Mouse (Mus musculus): Measurements from ENCODE around the gene Igf2bp3. TPM values are rescaled to one million over a fixed set of nuclear protein-coding genes. Genes with fewer than 3 reads are reported as not detected.
A peak's percentile ranks its signal among the peaks of the same experiment; 100 is the strongest.

Igf2bp3 gene
- polyA plus RNA-seq, 1 experiment, result 31.1 TPM

DNA sequence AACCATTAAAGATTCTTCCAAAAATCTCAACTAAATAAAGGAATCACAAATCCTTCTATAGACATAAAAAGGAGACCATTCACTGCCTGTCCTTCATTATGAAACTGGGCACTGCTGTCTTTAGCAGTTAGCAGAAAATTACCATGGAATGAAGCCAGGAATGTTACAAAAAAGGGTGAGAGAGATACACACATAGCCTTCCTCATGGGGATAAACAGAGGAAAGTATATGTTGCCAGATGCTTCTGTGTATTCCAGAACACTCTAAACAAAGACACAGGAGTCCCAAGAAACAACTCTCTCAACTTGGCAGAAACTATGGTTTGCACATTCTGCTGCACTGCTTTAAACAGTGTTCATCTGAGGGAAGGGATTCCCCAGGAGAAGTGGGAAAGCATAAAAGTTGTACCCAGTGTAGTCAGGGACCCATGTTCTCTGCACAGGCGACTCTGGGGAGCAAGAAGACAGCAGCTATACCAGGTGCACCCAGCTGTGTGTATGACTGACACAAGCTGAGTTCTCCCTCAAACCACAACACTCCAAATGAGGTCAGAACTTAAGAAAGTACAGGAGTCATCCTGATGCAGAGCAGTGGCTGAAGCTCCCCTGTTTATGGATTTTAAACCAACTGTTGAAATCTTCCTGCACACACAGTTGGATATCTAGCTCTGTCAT lies 95.2 kb downstream of the Igf2bp3 start:
- TF ChIP-seq CTCF (IDR thresholded peaks at IDR 0.05; ENCODE audit: borderline replicate concordance, insufficient read depth, low read length) (no peak), POLR2A (IDR thresholded peaks at IDR 0.05; ENCODE audit: low read depth, low read length) (no peak)
- H3K27ac ChIP-seq (ENCODE audit: insufficient read depth, low read length), result no peak overlapping the region
- no peaks in the 10 kb centered on the region for H3K4me1 ChIP-seq (ENCODE audit: control insufficient read depth, insufficient read depth, low read length)
- no peak overlapping the region for H3K4me3 ChIP-seq (ENCODE audit: insufficient read depth, low read length)

DNA sequence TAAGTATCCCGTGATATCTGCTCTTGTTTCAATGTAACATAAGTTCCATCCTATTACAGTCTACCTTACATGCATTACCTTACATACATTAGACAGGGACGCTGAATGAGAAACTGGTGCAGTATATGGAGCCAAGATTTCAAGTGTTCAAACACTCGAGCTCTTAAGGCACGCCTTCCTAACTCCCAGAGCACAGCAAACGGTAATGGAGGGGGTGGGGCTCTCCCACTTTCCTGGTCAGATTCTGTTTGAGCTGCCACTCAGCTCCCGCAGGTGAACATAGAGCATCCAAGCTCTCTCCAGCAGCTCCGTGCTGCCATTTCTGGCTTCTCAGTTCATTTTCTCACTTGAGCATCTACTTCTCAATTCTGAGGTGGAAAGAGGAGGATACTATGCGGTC lies 96.3 kb downstream of the Igf2bp3 start:
- TF ChIP-seq POLR2A (IDR thresholded peaks at IDR 0.05; ENCODE audit: low read depth, low read length), result no peak
- TF ChIP-seq CTCF (IDR thresholded peaks at IDR 0.05; ENCODE audit: borderline replicate concordance, insufficient read depth, low read length), result no peak
- Histone ChIP-seq H3K4me1 (ENCODE audit: control insufficient read depth, insufficient read depth, low read length) (peaks cover 3% of the 10 kb centered on the region; the same call in 1 of the 2 replicates), H3K4me3 (ENCODE audit: insufficient read depth, low read length) (no peak overlapping the region), H3K27ac (ENCODE audit: insufficient read depth, low read length) (no peak overlapping the region)

DNA sequence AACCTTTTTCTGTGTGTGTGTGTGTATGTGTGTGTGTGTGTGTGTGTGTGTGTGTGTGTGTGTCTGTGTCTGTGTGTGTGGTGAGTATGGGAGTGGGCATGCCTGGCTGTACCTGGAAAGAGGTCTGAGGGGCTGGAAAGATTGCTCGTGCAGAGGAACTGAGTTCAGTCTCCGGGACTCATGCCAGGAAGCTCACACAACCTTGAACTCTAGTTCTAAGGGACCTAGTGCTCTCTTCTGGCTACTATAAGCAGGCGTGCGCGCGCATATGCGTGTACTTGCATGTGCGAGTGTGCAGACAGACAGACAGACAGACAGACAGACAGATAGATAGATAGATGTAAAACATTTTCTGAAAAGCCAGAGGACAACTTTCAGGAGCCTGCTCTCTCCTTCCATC lies 98.5 kb downstream of the Igf2bp3 start:
- TF ChIP-seq CTCF (IDR thresholded peaks at IDR 0.05; ENCODE audit: borderline replicate concordance, insufficient read depth, low read length), result no peak
- TF ChIP-seq POLR2A (IDR thresholded peaks at IDR 0.05; ENCODE audit: low read depth, low read length), result no peak
- Histone ChIP-seq H3K4me1 (ENCODE audit: control insufficient read depth, insufficient read depth, low read length) (peaks cover 3% of the 10 kb centered on the region; the same call in 1 of the 2 replicates), H3K4me3 (ENCODE audit: insufficient read depth, low read length) (no peak overlapping the region), H3K27ac (ENCODE audit: insufficient read depth, low read length) (no peak overlapping the region)

DNA sequence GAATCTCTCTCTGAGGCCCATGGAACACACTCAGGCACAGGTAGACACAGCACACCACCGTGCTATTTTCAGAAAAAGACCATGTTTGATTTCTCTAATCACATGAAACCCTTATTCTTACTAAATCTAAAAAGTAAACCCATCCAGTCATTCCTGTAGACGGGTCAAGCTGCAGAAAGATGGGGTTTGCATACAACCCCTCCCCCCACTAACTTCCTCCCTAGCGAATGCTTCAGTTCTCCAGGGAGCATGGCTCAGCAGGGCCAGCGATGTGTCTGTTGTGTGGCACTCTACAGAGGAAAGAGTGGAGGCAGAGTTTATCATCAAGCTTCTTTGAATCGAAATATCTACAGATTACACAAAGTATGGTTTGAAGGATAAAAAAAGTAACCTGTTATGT lies 99.2 kb downstream of the Igf2bp3 start:
- Histone ChIP-seq H3K4me1 (ENCODE audit: control insufficient read depth, insufficient read depth, low read length) (peaks cover 8% of the 10 kb centered on the region; the same call in 1 of the 2 replicates), H3K27ac (ENCODE audit: insufficient read depth, low read length) (no peak overlapping the region), H3K4me3 (ENCODE audit: insufficient read depth, low read length) (no peak overlapping the region)
- TF ChIP-seq POLR2A (IDR thresholded peaks at IDR 0.05; ENCODE audit: low read depth, low read length), result no peak
- TF ChIP-seq CTCF (IDR thresholded peaks at IDR 0.05; ENCODE audit: borderline replicate concordance, insufficient read depth, low read length), result no peak

DNA sequence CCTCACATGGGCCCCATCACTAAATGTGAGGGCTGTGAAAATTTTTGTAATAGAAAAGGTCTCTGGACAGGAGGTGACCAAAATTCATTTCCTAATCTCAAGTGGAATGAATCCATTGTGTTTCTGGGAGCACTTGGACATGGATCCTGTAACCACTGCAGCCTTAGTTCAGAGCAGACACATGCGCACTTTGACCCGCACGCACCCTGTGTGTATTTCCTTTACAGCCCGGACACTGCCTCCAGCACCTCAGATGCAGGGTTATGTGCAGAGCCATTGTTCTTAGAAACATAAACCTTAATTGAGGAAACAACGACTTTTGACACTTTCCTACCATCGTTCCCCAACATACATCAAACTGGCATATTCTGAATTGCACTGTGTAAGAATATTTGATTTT lies 100.3 kb downstream of the Igf2bp3 start:
- TF ChIP-seq CTCF (IDR thresholded peaks at IDR 0.05; ENCODE audit: borderline replicate concordance, insufficient read depth, low read length) (no peak), POLR2A (IDR thresholded peaks at IDR 0.05; ENCODE audit: low read depth, low read length) (no peak)
- H3K4me3 ChIP-seq (ENCODE audit: insufficient read depth, low read length), result no peak overlapping the region
- H3K4me1 ChIP-seq (ENCODE audit: control insufficient read depth, insufficient read depth, low read length), result peaks cover 12% of the 10 kb centered on the region
- H3K27ac ChIP-seq (ENCODE audit: insufficient read depth, low read length), result no peak overlapping the region

DNA sequence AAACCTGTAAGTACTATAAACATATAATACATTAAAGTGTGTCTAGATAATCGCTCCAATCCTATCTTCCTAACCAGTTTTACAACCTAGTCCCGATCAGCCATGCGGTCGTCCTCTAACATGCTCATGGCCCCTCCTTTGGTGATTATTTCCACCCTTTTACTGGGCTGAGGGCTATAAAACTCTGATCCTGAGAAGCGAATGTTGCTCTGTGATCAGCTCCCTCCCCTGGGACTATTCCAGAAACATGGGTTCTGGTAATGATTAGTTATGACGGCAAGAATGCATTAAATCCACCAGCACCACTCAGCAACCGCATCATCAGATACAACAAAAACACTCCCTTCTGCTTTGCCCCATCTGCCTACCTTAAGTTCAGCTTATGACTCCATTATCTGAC lies 100.9 kb downstream of the Igf2bp3 start:
- no peak overlapping the region for H3K4me3 ChIP-seq (ENCODE audit: insufficient read depth, low read length)
- H3K27ac ChIP-seq (ENCODE audit: insufficient read depth, low read length), result no peak overlapping the region
- TF ChIP-seq POLR2A (IDR thresholded peaks at IDR 0.05; ENCODE audit: low read depth, low read length) (no peak), CTCF (IDR thresholded peaks at IDR 0.05; ENCODE audit: borderline replicate concordance, insufficient read depth, low read length) (no peak)
- peaks cover 17% of the 10 kb centered on the region for H3K4me1 ChIP-seq (ENCODE audit: control insufficient read depth, insufficient read depth, low read length)

DNA sequence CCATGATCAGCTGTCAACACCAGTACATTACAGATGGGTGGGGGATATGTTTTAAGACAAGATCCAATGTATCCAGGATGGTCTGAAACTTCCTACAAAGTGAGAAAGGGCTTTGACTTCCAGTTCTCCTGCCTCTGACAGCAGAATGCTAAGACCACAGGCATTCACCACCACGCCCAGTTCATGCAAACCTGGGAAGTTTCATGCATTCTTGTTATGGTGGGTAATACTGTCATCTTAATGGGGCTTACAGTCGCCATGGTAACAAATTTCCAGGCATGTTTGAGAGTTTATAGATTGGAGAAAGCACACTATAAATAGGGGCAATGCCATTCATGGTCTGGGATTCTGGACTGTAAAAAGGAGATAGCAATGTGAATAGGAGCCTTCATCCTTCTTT lies 105.6 kb downstream of the Igf2bp3 start:
- Histone ChIP-seq H3K27ac (ENCODE audit: insufficient read depth, low read length) (peak overlapping the region; percentile 49), H3K4me3 (ENCODE audit: insufficient read depth, low read length) (no peak overlapping the region), H3K4me1 (ENCODE audit: control insufficient read depth, insufficient read depth, low read length) (peaks cover 18% of the 10 kb centered on the region)
- no peak for TF ChIP-seq POLR2A (IDR thresholded peaks at IDR 0.05; ENCODE audit: low read depth, low read length)
- TF ChIP-seq CTCF (IDR thresholded peaks at IDR 0.05; ENCODE audit: borderline replicate concordance, insufficient read depth, low read length), result no peak

DNA sequence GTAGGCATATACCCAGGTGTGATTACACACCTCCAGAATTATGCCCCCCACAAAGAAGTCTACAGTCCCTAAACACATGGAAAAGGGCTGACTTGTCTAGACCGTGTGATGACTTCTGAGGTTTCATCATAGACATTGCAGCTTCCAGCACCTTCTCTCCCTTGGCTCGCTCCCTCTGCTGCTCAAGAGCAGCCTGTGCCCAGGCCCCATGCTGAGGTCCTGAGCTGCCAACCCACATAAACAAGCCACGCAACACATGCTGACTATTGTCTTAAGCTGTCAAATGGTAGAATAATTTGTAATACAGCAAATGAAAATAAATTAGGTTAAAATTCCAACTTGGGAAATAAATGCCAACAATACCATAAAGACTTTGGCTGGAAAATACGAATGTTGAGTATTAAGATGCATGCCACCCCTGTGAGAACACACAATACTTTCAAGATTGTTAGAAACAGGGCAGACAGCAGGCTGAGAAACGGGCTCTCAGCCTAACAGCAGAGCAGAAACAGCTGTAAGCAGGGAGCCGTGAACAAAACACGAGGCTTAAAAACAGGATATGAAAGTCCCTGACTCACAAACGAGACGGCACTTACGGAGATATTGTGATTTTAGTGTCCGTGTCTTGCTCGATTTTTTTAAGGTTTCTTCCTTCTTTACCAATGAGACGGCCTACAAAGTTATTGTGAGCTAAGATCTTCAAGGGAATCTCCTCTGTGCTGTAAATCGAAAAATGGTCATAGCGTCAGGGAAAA lies 107.8 kb downstream of the Igf2bp3 start:
- Histone ChIP-seq H3K27ac (ENCODE audit: insufficient read depth, low read length) (no peak overlapping the region), H3K4me1 (ENCODE audit: control insufficient read depth, insufficient read depth, low read length) (peaks cover 16% of the 10 kb centered on the region), H3K4me3 (ENCODE audit: insufficient read depth, low read length) (no peak overlapping the region)
- no peak for TF ChIP-seq POLR2A (IDR thresholded peaks at IDR 0.05; ENCODE audit: low read depth, low read length)
- TF ChIP-seq CTCF (IDR thresholded peaks at IDR 0.05; ENCODE audit: borderline replicate concordance, insufficient read depth, low read length), result no peak

DNA sequence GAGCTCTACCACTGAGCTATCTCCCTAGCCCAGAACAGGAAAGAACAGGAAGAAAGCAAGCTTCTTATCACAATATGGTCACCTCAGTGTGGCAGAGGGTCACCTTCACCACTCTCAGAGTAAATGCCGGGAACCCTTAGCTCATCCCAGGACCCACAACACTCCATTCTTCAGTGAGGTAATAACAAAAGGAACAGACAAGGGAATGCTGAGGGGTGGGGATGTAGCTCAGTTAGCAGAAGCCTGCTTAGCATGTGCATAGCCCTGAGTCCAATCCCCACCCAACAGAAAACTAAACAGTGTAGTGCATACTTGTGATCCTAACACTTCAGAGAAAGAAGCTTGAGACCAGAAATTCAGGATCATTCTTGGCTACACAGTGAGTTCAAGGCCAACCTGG lies 115.7 kb downstream of the Igf2bp3 start:
- H3K4me3 ChIP-seq (ENCODE audit: insufficient read depth, low read length), result no peak overlapping the region
- peaks cover 10% of the 10 kb centered on the region for H3K4me1 ChIP-seq (ENCODE audit: control insufficient read depth, insufficient read depth, low read length)
- H3K27ac ChIP-seq (ENCODE audit: insufficient read depth, low read length), result no peak overlapping the region
- TF ChIP-seq CTCF (IDR thresholded peaks at IDR 0.05; ENCODE audit: borderline replicate concordance, insufficient read depth, low read length) (no peak), POLR2A (IDR thresholded peaks at IDR 0.05; ENCODE audit: low read depth, low read length) (no peak)

DNA sequence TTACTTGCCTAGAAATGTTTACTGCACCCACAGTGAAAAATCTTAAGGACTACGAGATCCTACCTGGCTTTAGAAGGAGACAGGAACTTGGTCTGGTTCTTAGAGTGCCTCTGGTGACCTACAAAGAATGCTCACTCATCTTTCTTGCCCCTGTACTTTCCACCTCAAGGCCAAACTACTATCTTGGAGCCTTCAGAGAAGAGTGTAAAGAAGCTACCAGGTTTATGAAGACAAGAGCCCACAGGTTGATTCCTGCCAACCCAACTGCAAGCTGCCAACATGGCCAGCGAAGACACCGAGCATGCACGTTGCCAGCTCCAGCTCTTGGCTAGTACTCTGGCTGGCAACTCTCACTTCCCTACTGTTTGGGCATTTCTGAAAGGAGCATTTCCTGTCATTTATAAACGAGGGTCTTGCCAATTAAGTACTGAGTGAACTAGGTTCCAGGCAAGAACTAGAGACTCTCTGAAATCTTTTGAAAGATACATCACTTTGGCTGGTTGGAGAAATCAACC lies 117.1 kb downstream of the Igf2bp3 start:
- H3K4me3 ChIP-seq (ENCODE audit: insufficient read depth, low read length), result no peak overlapping the region
- peaks cover 10% of the 10 kb centered on the region for H3K4me1 ChIP-seq (ENCODE audit: control insufficient read depth, insufficient read depth, low read length)
- H3K27ac ChIP-seq (ENCODE audit: insufficient read depth, low read length), result peak overlapping the region; percentile 75
- TF ChIP-seq POLR2A (IDR thresholded peaks at IDR 0.05; ENCODE audit: low read depth, low read length) (no peak), CTCF (IDR thresholded peaks at IDR 0.05; ENCODE audit: borderline replicate concordance, insufficient read depth, low read length) (no peak)

All from embryonic fibroblast, embryonic 13.5 days (primary cell).